Mouse (Mus musculus) stomach, embryonic 14.5 days (tissue): ENCODE measurements at regions not wholly inside any gene's neighbourhood (a gene's known extent, or its start where the extent isn't known, plus 50 kb on each side); places are given as distances from the start of the nearest gene placed in this dataset.

Experiments used
- ATAC-seq: fragments of 200-750 bp; cut with Nextera tagmentation; 2 replicates; pipeline ENCODE4 v1.8.0; 2017; ENCODE audit warnings: low read depth, moderate TSS enrichment; ENCODE audit not compliant: insufficient number of reproducible peaks, insufficient read depth, low FRiP score
- H3K27ac ChIP-seq: fragments of 300-500 bp; sonication (generic); 2 replicates; pipeline ENCODE4 v1.5.1; 2014; ENCODE audit warnings: mild to moderate bottlenecking, low read length, moderate library complexity, mixed read lengths
- H3K27me3 ChIP-seq: fragments of 300-500 bp; sonication (generic); 2 replicates; pipeline ENCODE4 v1.6.1; 2014; ENCODE audit warnings: low read length, control low read depth, mixed read lengths; ENCODE audit not compliant: control insufficient read depth, insufficient read depth
- H3K36me3 ChIP-seq: fragments of 300-500 bp; sonication (generic); 2 replicates; pipeline ENCODE4 v1.6.1; 2014; ENCODE audit warnings: mild to moderate bottlenecking, control low read depth, low read length, moderate library complexity, mixed read lengths; ENCODE audit not compliant: control insufficient read depth, insufficient read depth
- H3K4me1 ChIP-seq: fragments of 300-500 bp; sonication (generic); 2 replicates; pipeline ENCODE4 v1.6.1; 2014; ENCODE audit warnings: low read length, control low read depth, mixed read lengths; ENCODE audit not compliant: control insufficient read depth, insufficient read depth
- H3K4me2 ChIP-seq: fragments of 300-500 bp; sonication (generic); replicated peaks from 2 replicates; pipeline ENCODE4 v1.6.1; 2014; ENCODE audit warnings: low read depth, low read length, control low read depth
- H3K4me3 ChIP-seq: fragments of 300-500 bp; sonication (generic); 2 replicates; pipeline ENCODE4 v1.5.1; 2014; ENCODE audit warnings: low read depth, low read length, control low read depth
- H3K9ac ChIP-seq: fragments of 300-500 bp; sonication (generic); replicated peaks from 2 replicates; pipeline ENCODE4 v1.6.1; 2014; ENCODE audit warnings: low read depth, mild to moderate bottlenecking, control low read depth, low read length, moderate library complexity, mixed read lengths
- H3K9me3 ChIP-seq: fragments of 300-500 bp; sonication (generic); 2 replicates; pipeline ENCODE4 v1.6.1; 2016; ENCODE audit warnings: low read depth, low read length, control low read depth; ENCODE audit not compliant: control insufficient read depth
- WGBS: fragments of 180-500 bp; shearing (Covaris S2); extraction: QIAGEN DNeasy Blood & Tissue Kit; methylation state at CpG from one replicate; pipeline ENCODE4 v1.1.7; 2014; 5-methylcytosine and 5-hydroxymethylcytosine counted together

DNA sequence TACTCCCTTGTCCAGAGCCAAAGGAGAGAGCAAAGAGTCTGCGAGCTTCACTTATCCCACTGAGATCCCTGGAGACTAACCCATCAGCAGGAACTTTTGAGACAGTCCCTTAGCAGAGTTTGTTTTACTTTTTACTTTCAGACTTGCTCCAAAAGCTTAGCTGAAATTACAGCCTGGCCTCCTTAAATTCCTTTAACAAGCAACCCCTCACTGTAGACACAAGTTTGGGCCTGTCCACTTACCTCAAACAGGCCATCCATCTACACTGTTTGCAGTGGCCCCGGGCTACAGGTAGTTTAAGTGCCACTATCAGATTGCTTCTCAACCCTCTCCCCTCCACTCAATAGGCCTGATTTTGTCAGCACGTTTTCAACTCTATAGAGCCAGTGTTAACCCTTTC, 291.5 kb upstream of the Tnp1 start:
- H3K4me3 ChIP-seq = no peak overlapping the region
- no peak overlapping the region for H3K9ac ChIP-seq
- peak overlapping the region; percentile 21; the same call in 1 of the 2 replicates for H3K27ac ChIP-seq
- peak; percentile 84 for ATAC-seq
- peaks cover 6% of the 10 kb centered on the region; the same call in 1 of the 2 replicates for H3K4me1 ChIP-seq
- no peaks in the 10 kb centered on the region for H3K27me3 ChIP-seq
- 6% methylated on average over 3 of the region's 3 CpGs for WGBS
- H3K36me3 ChIP-seq = no peaks in the 10 kb centered on the region
- H3K9me3 ChIP-seq = no peaks in the 10 kb centered on the region
- H3K4me2 ChIP-seq = no peak overlapping the region

DNA sequence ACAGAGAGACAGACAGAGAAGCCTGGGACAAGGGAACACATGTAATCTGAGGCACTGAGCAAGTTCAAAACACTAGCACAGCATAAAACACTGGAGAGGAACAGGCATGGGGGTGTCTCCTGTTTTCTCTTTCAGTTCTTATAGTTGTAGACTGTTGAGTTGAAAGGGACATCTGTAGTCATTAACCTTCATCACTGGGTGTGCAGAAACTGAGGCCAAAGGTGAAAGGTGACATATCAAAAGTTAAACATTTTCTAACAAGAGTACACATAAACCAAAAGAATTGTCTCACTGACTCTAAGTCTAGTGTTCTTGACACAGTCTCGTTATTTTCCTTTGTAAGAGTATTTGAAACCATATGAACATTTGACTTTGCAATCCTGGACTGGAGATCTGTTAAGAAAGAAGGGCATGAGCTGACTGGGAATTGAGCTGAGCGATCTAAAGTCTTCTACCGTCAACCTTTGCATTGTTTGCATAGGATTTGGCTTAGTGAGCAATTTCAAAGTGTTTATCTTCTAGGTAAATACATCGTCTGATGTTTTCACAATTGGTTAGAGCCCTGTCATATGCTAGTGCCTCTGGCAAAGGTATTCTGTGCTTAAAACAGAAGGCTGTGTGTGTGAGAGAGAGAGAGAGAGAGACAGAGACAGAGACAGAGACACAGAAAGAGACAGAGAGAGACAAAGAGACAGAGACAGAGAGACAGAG, 284.4 kb upstream of the Tnp1 start:
- Histone ChIP-seq H3K4me2 (no peak overlapping the region), H3K9ac (no peak overlapping the region), H3K27me3 (no peaks in the 10 kb centered on the region), H3K27ac (0 out of 2 replicates have a peak overlapping the region, but pooled peaks have one; percentile 41), H3K4me3 (no peak overlapping the region), H3K36me3 (no peaks in the 10 kb centered on the region), H3K4me1 (peaks cover 18% of the 10 kb centered on the region), H3K9me3 (no peaks in the 10 kb centered on the region)
- no peak for ATAC-seq
- 26% methylated on average over 4 of the region's 4 CpGs for WGBS

GRCm38 (mm10) chr1:73285342-73285741, 269.6 kb upstream of the Tnp1 start:
- no peaks in the 10 kb centered on the region for H3K36me3 ChIP-seq
- H3K4me1 ChIP-seq = no peaks in the 10 kb centered on the region
- H3K27ac ChIP-seq = no peak overlapping the region
- no peak overlapping the region for H3K4me2 ChIP-seq
- H3K9me3 ChIP-seq = no peaks in the 10 kb centered on the region
- WGBS = 75% methylated on average over 2 of the region's 2 CpGs
- no peak overlapping the region for H3K4me3 ChIP-seq
- no peaks in the 10 kb centered on the region for H3K27me3 ChIP-seq
- H3K9ac ChIP-seq = no peak overlapping the region
- no peak for ATAC-seq

DNA sequence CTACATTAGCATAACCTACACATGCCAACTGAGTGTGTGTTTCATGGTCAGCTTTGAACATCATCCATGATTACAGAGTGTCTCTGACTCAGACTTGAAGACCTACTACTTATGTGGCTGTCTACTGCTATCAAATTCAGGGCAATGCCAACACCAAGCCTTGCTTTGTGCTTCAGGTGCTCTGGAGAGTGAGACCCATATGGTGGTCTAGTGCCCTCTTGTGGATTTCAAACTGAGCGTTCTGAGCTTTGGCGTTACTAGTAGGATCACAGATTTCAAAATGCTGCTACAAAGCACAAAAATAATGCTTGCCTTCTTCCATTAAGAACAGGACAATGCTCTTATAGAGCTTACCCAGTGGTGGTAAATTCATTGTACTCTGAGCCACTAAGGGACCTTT, 258.8 kb upstream of the Tnp1 start:
- H3K9ac ChIP-seq = no peak overlapping the region
- H3K4me3 ChIP-seq = no peak overlapping the region
- no peak for ATAC-seq
- H3K9me3 ChIP-seq = no peaks in the 10 kb centered on the region
- 49% methylated on average over 2 of the region's 2 CpGs for WGBS
- no peak overlapping the region for H3K27ac ChIP-seq
- no peaks in the 10 kb centered on the region for H3K36me3 ChIP-seq
- H3K4me1 ChIP-seq = no peaks in the 10 kb centered on the region
- H3K4me2 ChIP-seq = no peak overlapping the region
- H3K27me3 ChIP-seq = no peaks in the 10 kb centered on the region

DNA sequence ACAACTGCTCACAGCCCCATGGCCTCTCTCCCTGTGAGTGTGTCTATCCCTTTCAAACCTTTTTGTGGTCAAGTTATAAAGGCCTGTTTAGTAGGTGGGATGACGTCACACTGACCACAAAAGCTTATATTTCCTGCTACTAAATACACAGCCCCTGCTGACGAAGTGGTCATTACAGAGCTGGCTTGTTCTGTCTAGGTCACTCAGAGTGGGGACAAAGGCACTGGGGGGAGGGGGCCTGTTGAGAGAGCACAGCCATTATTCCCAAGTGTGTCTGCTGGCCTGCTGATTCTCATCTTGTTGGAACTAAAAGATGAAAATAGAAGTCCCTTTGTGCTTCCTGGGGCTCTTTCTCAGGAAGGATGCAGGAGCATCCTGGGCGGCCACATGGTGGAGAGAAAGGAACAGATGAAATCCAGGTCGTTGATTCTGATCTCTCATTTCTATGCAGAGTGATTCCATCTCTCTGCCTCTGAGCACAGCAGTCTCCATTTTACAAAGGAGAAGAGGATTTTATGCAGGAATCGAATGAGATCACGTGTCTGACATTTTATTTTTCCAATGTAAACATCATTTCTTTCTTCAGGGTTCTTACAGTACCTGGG, 255.2 kb upstream of the Tnp1 start:
- Histone ChIP-seq H3K9me3 (no peaks in the 10 kb centered on the region), H3K36me3 (no peaks in the 10 kb centered on the region), H3K27me3 (no peaks in the 10 kb centered on the region), H3K4me2 (no peak overlapping the region), H3K27ac (no peak overlapping the region), H3K4me1 (no peaks in the 10 kb centered on the region), H3K9ac (no peak overlapping the region), H3K4me3 (no peak overlapping the region)
- 67% methylated on average over 6 of the region's 6 CpGs for WGBS
- ATAC-seq = no peak

GRCm38 (mm10) chr1:73269051-73269755, 253.5 kb upstream of the Tnp1 start:
- Histone ChIP-seq H3K36me3 (no peaks in the 10 kb centered on the region), H3K4me2 (no peak overlapping the region), H3K27me3 (no peaks in the 10 kb centered on the region), H3K9ac (no peak overlapping the region), H3K27ac (no peak overlapping the region), H3K9me3 (no peaks in the 10 kb centered on the region), H3K4me3 (no peak overlapping the region), H3K4me1 (no peaks in the 10 kb centered on the region)
- ATAC-seq = no peak
- WGBS = 75% methylated on average over 7 of the region's 7 CpGs

GRCm38 (mm10) chr1:73265009-73265408, 249.3 kb upstream of the Tnp1 start:
- H3K27me3 ChIP-seq = no peaks in the 10 kb centered on the region
- no peak overlapping the region for H3K4me2 ChIP-seq
- ATAC-seq = no peak
- H3K36me3 ChIP-seq = no peaks in the 10 kb centered on the region
- no peak overlapping the region for H3K4me3 ChIP-seq
- H3K9ac ChIP-seq = no peak overlapping the region
- no peak overlapping the region for H3K27ac ChIP-seq
- 76% methylated on average over 4 of the region's 4 CpGs for WGBS
- H3K9me3 ChIP-seq = no peaks in the 10 kb centered on the region
- H3K4me1 ChIP-seq = no peaks in the 10 kb centered on the region

- no peak overlapping the region for H3K4me2 ChIP-seq
- H3K9ac ChIP-seq = no peak overlapping the region
- no peak for ATAC-seq
- no peaks in the 10 kb centered on the region for H3K36me3 ChIP-seq
- no peak overlapping the region for H3K27ac ChIP-seq
- no peaks in the 10 kb centered on the region for H3K27me3 ChIP-seq
- H3K4me1 ChIP-seq = no peaks in the 10 kb centered on the region
- 62% methylated on average over 7 of the region's 7 CpGs for WGBS
- H3K4me3 ChIP-seq = no peak overlapping the region
- H3K9me3 ChIP-seq = no peaks in the 10 kb centered on the region
These were observed 248.5 kb upstream of the Tnp1 start for GRCm38 (mm10) chr1:73264245-73264644.
